In genomic region chr19:5832326-5832725, GRCm38 (mm10) we compare ENCODE assay signal across 21 mouse cellular contexts. TPM values are rescaled to one million over a fixed set of nuclear protein-coding genes. Genes with fewer than 3 reads are reported as not detected.
DNase-seq lines count a peak whose midpoint lies in the region; ATAC-seq and TF ChIP-seq lines count a peak whose summit lies in the region.
"Had no signal": no experiment of that assay in that cellular context is flagged by ENCODE, and none has a peak within 500 bp of the region (broad histone marks: within the 10 kb centered on the region; RNA-seq: fewer than 3 reads in every experiment).

No protein-coding gene starts in this region.

- H3K79me2 ChIP-seq in heart, adult 2 months (replicated peaks; ENCODE audit: control insufficient read depth, insufficient read depth, low read length), result peaks cover 2% of the 10 kb centered on the region; the same call in 1 of the 2 replicates
- peaks cover 31% of the 10 kb centered on the region for H3K79me2 ChIP-seq in myocyte (ENCODE audit: control insufficient read depth, insufficient read depth)

- H3K27me3 ChIP-seq in heart, adult 2 months (ENCODE audit: control insufficient read depth, insufficient read depth, low read length), result no peaks in the 10 kb centered on the region
- no peaks in the 10 kb centered on the region for H3K27me3 ChIP-seq in kidney, adult 2 months (replicated peaks; ENCODE audit: control insufficient read depth, insufficient read depth, low read length)
- H3K27me3 ChIP-seq in lung, embryonic 16.5 days (ENCODE audit: control insufficient read depth, insufficient read depth, low read depth, low read length), result no peaks in the 10 kb centered on the region
- no peaks in the 10 kb centered on the region for H3K27me3 ChIP-seq in myocyte (ENCODE audit: control insufficient read depth, insufficient read depth, insufficient read length)
- H3K27me3 ChIP-seq: forebrain, embryonic 13.5 days; neural tube, embryonic 13.5 days; Patski had no signal

- H3K4me1 ChIP-seq in heart, adult 2 months (ENCODE audit: control insufficient read depth, insufficient read depth, low read length), result peaks cover 34% of the 10 kb centered on the region
- H3K4me1 ChIP-seq in kidney, adult 2 months (ENCODE audit: control insufficient read depth, insufficient read depth, low read length), result peaks cover 38% of the 10 kb centered on the region
- peaks cover 16% of the 10 kb centered on the region for H3K4me1 ChIP-seq in lung, embryonic 16.5 days (replicated peaks; ENCODE audit: control insufficient read depth, insufficient read depth, low read length)
- H3K4me1 ChIP-seq: neural tube, embryonic 13.5 days had no signal

- 38% methylated on average over 6 of the region's 6 CpGs for WGBS in heart, adult 2 months
- whole genome bisulfite sequencing in kidney, adult 2 months, result 26% methylated on average over 6 of the region's 6 CpGs
- WGBS in lung, embryonic 16.5 days, result 51% methylated on average over 6 of the region's 6 CpGs

- no peak overlapping the region; the same call in 1 of the 2 replicates for H3K9ac ChIP-seq in heart, adult 2 months (ENCODE audit: low read depth, low read length)
- no peak overlapping the region for H3K9ac ChIP-seq in lung, embryonic 16.5 days (ENCODE audit: low read length)
- H3K9ac ChIP-seq: forebrain, embryonic 13.5 days; neural tube, embryonic 13.5 days had no signal

- intact Hi-C loops in heart, adult 2 months (cut with DNase I), result no loop called here
- intact Hi-C loops in left cerebral cortex, postnatal 14 days (cut with DNase I), result no loop called here

- no peak overlapping the region for H3ac ChIP-seq in myocyte (ENCODE audit: control insufficient read depth, insufficient read length)

- no peak overlapping the region for H3K4me2 ChIP-seq in lung, embryonic 16.5 days (ENCODE audit: low read depth, low read length)
- H3K4me2 ChIP-seq in myocyte (ENCODE audit: low read depth), result peak overlapping the region; percentile 87
- H3K4me2 ChIP-seq: forebrain, embryonic 13.5 days; midbrain, embryonic 11.5 days; neural tube, embryonic 13.5 days had no signal

- H3K4me3 ChIP-seq in heart, adult 2 months, result no peak overlapping the region
- no peak overlapping the region for H3K4me3 ChIP-seq in kidney, adult 2 months (ENCODE audit: insufficient read depth, low read depth, low read length)
- no peak overlapping the region for H3K4me3 ChIP-seq in lung, embryonic 16.5 days (ENCODE audit: low read length)
- H3K4me3 ChIP-seq in myocyte, result no peak overlapping the region
- H3K4me3 ChIP-seq: forebrain, embryonic 13.5 days; left cerebral cortex, adult 2 months; neural tube, embryonic 13.5 days had no signal

- TF ChIP-seq CTCF in heart, adult 2 months (IDR thresholded peaks at IDR 0.05), result no peak
- no peak for TF ChIP-seq CTCF in kidney, adult 2 months (conservative IDR thresholded peaks at IDR 0.05; ENCODE audit: insufficient read depth, insufficient read length, low read depth, low read length)

- H3K27ac ChIP-seq in heart, adult 2 months, result peak overlapping the region; percentile 100
- peak overlapping the region; percentile 85 for H3K27ac ChIP-seq in kidney, adult 2 months (ENCODE audit: insufficient read depth, low read depth, low read length)
- peak overlapping the region; percentile 42 for H3K27ac ChIP-seq in lung, embryonic 16.5 days (ENCODE audit: low read length)
- H3K27ac ChIP-seq: forebrain, embryonic 13.5 days; left cerebral cortex, adult 2 months; neural tube, embryonic 13.5 days; stomach, postnatal 0 days had no signal

- no peak for TF ChIP-seq POLR2A in heart, adult 2 months (IDR thresholded peaks at IDR 0.05; ENCODE audit: insufficient read depth, low read depth, low read length)
- no peak for TF ChIP-seq POLR2A in kidney, adult 2 months (IDR thresholded peaks at IDR 0.05; ENCODE audit: low read depth, low read length)
- no peak for TF ChIP-seq POLR2A in myocyte (IDR thresholded peaks at IDR 0.05; ENCODE audit: insufficient read length, low read depth)

- TF ChIP-seq EP300 in heart, adult 2 months (IDR thresholded peaks at IDR 0.05; ENCODE audit: insufficient read depth, low read depth, low read length), result no peak

- no peak for DNase-seq in heart, adult 2 months
- DNase-seq in heart, adult 8-10 months (ENCODE audit: low spot score), result no peak
- no peak for DNase-seq in kidney, adult 2 months
- no peak for DNase-seq in kidney, postnatal 10 days
- no peak for DNase-seq in lung, postnatal 25 days (ENCODE audit: low spot score)
- no peak for DNase-seq in left cerebral cortex, postnatal 14 days (ENCODE audit: low spot score in 2 of 2)
- DNase-seq: B cell, adult 2 months; cerebellum, adult 11 months; cerebellum, postnatal 14 days; heart, postnatal 36 days; lung, adult 2 months; right cerebral cortex, postnatal 25 days had no signal

- ATAC-seq in lung, embryonic 16.5 days (ENCODE audit: low read depth), result no peak
- ATAC-seq: forebrain, embryonic 13.5 days; hindbrain, embryonic 16.5 days; Patski had no signal

- H3K36me3 ChIP-seq in heart, adult 2 months (ENCODE audit: control insufficient read depth, insufficient read depth, low read length), result peaks cover 43% of the 10 kb centered on the region
- H3K36me3 ChIP-seq in kidney, adult 2 months (ENCODE audit: control insufficient read depth, insufficient read depth, low read length), result peaks cover 1% of the 10 kb centered on the region; the same call in 1 of the 2 replicates
- no peaks in the 10 kb centered on the region for H3K36me3 ChIP-seq in lung, embryonic 16.5 days (ENCODE audit: control insufficient read depth, insufficient read depth, low read length)
- H3K36me3 ChIP-seq in myocyte (ENCODE audit: control insufficient read depth, insufficient read depth), result peaks cover 7% of the 10 kb centered on the region
- H3K36me3 ChIP-seq: neural tube, embryonic 13.5 days had no signal

- no peaks in the 10 kb centered on the region for H3K9me3 ChIP-seq in lung, embryonic 16.5 days (ENCODE audit: control insufficient read depth, low read length)
- H3K9me3 ChIP-seq: forebrain, embryonic 13.5 days; neural tube, embryonic 13.5 days had no signal

TF ChIP-seq in myocyte, 11 proteins besides CTCF, POLR2A, EP300 and RAD21:
- TF ChIP-seq MYOD1 (IDR thresholded peaks at IDR 0.05; ENCODE audit: control insufficient read depth in 1 of 3, insufficient read length in 2 of 3, low read depth in 2 of 3) (no peak), TCF3 (IDR thresholded peaks at IDR 0.05; ENCODE audit: insufficient read length, low read depth) (no peak), CEBPB (IDR thresholded peaks at IDR 0.05; ENCODE audit: insufficient read depth, poor library complexity, severe bottlenecking) (no peak), E2F4 (IDR thresholded peaks at IDR 0.05; ENCODE audit: insufficient read depth) (no peak), POLR2AphosphoS2 (IDR thresholded peaks at IDR 0.05; ENCODE audit: insufficient read length, low read depth) (peak; percentile 80), TCF12 (IDR thresholded peaks at IDR 0.05; ENCODE audit: insufficient read depth, poor library complexity, severe bottlenecking) (no peak), MAX (IDR thresholded peaks at IDR 0.05; ENCODE audit: low read depth) (no peak), MYOG (IDR thresholded peaks at IDR 0.05; ENCODE audit: control insufficient read depth in 1 of 3, insufficient read depth in 1 of 3, insufficient read length in 2 of 3, low read depth in 2 of 3) (no peak)

RNA-seq across cellular contexts. Expression of gene Frmd8, which starts 42.7 kb away (rescaled TPM):
- total RNA-seq in heart, adult 2 months (2021), result 1 to 10 TPM; 7.7 to 8.4 TPM
- polyA plus RNA-seq in heart, adult 2 months (2012; rRNA removed), result 7.0 and 9.3 TPM in 2 replicates
- total RNA-seq in heart, adult 8-10 months (2022), result 1 to 10 TPM; 7.1 to 8.1 (median 7.5) TPM
- polyA plus RNA-seq in kidney, adult 2 months (2012; rRNA removed), result 18.5 and 23.1 TPM in 2 replicates
- polyA plus RNA-seq in lung, embryonic 16.5 days (2015; fragmentation: Nextera tagmentation; extraction: Ambion mirVana), result 56.4 and 61.1 TPM in 2 replicates
- polyA plus RNA-seq in myocyte (2012; fragmentation: generic; extraction: Trizol), result 22.3 TPM
- total RNA-seq in left cerebral cortex, postnatal 14 days (2021), result 10 to 100 TPM; 11.1 to 12.1 TPM

RNA-seq across cellular contexts. Expression of gene Slc25a45, which starts 45.3 kb away (rescaled TPM):
- total RNA-seq in heart, adult 2 months (2021), result 1 to 10 TPM; 2.8 TPM
- 7.9 and 8.2 TPM in 2 replicates for polyA plus RNA-seq in heart, adult 2 months (2012; rRNA removed)
- 1 to 10 TPM; 2.4 to 3.8 (median 2.8) TPM for total RNA-seq in heart, adult 8-10 months (2022)
- polyA plus RNA-seq in kidney, adult 2 months (2012; rRNA removed), result 52.7 and 63.4 TPM in 2 replicates
- polyA plus RNA-seq in lung, embryonic 16.5 days (2015; fragmentation: Nextera tagmentation; extraction: Ambion mirVana), result 5.7 and 6.2 TPM in 2 replicates
- polyA plus RNA-seq in myocyte (2012; fragmentation: generic; extraction: Trizol), result 5.2 TPM
- total RNA-seq in left cerebral cortex, postnatal 14 days (2021), result 1 to 10 TPM; 2.8 to 3.0 TPM

Comparison
In these comparisons a context has a peak if more than half of its experiments do, and no peak if none do; other contexts are left out.
1. H3K27ac ChIP-seq: peak in every context shown above with its lines; median percentile 100 in heart, adult 2 months; 85 in kidney, adult 2 months; 42 in lung, embryonic 16.5 days.